Mouse (Mus musculus) lung, postnatal 0 days (tissue): ENCODE data around the gene Nol3. TPM values are rescaled to one million over a fixed set of nuclear protein-coding genes. Genes with fewer than 3 reads are reported as not detected.

Experiments used
- ATAC-seq: fragments of 200-750 bp; cut with Nextera tagmentation; 2 replicates; pipeline ENCODE4 v1.8.0; 2017; ENCODE audit warnings: moderate library complexity
- DNase-seq: peaks from one replicate; pipeline ENCODE4 v3.0.0-alpha.2; 2016; ENCODE audit warnings: low spot score
- H3K27ac ChIP-seq: fragments of 300-500 bp; sonication (generic); 2 replicates; pipeline ENCODE4 v1.5.1; 2014; ENCODE audit warnings: antibody characterized with exemption, mild to moderate bottlenecking, low read length, mixed read lengths
- H3K27me3 ChIP-seq: fragments of 300-500 bp; sonication (generic); replicated peaks from 2 replicates; pipeline ENCODE4 v1.6.1; 2014; ENCODE audit warnings: low read length, mixed read lengths; ENCODE audit not compliant: insufficient read depth
- H3K36me3 ChIP-seq: fragments of 300-500 bp; sonication (generic); 2 replicates; pipeline ENCODE4 v1.6.1; 2014; ENCODE audit warnings: low read length, mixed read lengths; ENCODE audit not compliant: insufficient read depth
- H3K4me1 ChIP-seq: fragments of 300-500 bp; sonication (generic); 2 replicates; pipeline ENCODE4 v1.6.1; 2014; ENCODE audit warnings: antibody characterized with exemption, low read depth, low read length, mixed read lengths; ENCODE audit not compliant: insufficient read depth
- H3K4me2 ChIP-seq: fragments of 300-500 bp; sonication (generic); replicated peaks from 2 replicates; pipeline ENCODE4 v1.6.1; 2014; ENCODE audit warnings: low read depth, mild to moderate bottlenecking, low read length, moderate library complexity, mixed read lengths
- H3K4me3 ChIP-seq: fragments of 300-500 bp; sonication (generic); 2 replicates; pipeline ENCODE4 v1.5.1; 2014; ENCODE audit warnings: low read depth, low read length
- H3K9ac ChIP-seq: fragments of 300-500 bp; sonication (generic); replicated peaks from 2 replicates; pipeline ENCODE4 v1.6.1; 2014; ENCODE audit warnings: low read depth, mild to moderate bottlenecking
- H3K9me3 ChIP-seq: fragments of 300-500 bp; sonication (generic); 2 replicates; pipeline ENCODE4 v1.6.1; 2016; ENCODE audit warnings: low read length, mixed read lengths
- CTCF ChIP-seq: IDR thresholded peaks from 2 replicates; pipeline ENCODE4 v1.5.1; 2016; ENCODE audit warnings: antibody characterized with exemption, mild to moderate bottlenecking
- EP300 ChIP-seq: IDR thresholded peaks from 2 replicates; pipeline ENCODE4 v1.6.1; 2016; ENCODE audit warnings: antibody characterized with exemption, mild to moderate bottlenecking, control low read depth
- WGBS: fragments of 180-500 bp; shearing (Covaris S2); extraction: QIAGEN DNeasy Blood & Tissue Kit; methylation state at CpG from one replicate; pipeline ENCODE4 v1.1.7; 2014; 5-methylcytosine and 5-hydroxymethylcytosine counted together
- polyA plus RNA-seq: library from polyadenylated mRNA; unstranded; fragments of >200 nt; fragmentation: Nextera tagmentation; extraction: Ambion mirVana; gene quantifications from 2 replicates; pipeline ENCODE4 v1.2.1, GENCODE M21; 2015

Gene Nol3
- polyA plus RNA-seq, 1 experiment from 2014 or later: 1.3 TPM

DNA sequence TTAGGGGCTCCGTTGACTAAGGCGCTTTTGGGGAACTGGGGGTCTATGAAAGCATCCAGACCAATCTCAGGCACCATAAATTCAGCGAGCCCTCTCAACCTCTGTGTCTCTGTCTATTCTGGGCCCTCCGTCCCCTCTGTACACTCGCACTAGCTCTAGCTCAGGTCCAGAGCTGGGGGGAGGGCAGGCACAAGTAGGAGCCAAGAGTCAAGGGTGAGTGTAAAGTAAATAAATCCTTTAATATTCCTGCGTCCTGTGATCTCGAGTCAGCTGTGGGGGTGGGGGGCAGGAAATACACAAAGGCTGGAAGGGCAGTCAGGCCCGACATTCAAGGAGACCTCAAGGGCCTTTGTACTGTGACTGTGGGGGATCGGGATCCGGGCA lies 6.9 kb upstream of the Nol3 start:
- Histone ChIP-seq H3K9ac (peak overlapping the region; percentile 19; the same call in 1 of the 2 replicates), H3K4me2 (peak overlapping the region; percentile 86), H3K36me3 (no peaks in the 10 kb centered on the region), H3K9me3 (no peaks in the 10 kb centered on the region), H3K4me1 (peaks cover 26% of the 10 kb centered on the region), H3K27ac (peak overlapping the region; percentile 79), H3K4me3 (peak overlapping the region; percentile 43), H3K27me3 (peaks cover 46% of the 10 kb centered on the region)
- ATAC-seq (peak; percentile 69), DNase-seq (peak; percentile 77)
- TF ChIP-seq EP300: 0 out of 2 replicates have a peak, but pooled peaks have one; percentile 30
- TF ChIP-seq CTCF: no peak
- 7% methylated on average over 10 of the region's 10 CpGs for WGBS

DNA sequence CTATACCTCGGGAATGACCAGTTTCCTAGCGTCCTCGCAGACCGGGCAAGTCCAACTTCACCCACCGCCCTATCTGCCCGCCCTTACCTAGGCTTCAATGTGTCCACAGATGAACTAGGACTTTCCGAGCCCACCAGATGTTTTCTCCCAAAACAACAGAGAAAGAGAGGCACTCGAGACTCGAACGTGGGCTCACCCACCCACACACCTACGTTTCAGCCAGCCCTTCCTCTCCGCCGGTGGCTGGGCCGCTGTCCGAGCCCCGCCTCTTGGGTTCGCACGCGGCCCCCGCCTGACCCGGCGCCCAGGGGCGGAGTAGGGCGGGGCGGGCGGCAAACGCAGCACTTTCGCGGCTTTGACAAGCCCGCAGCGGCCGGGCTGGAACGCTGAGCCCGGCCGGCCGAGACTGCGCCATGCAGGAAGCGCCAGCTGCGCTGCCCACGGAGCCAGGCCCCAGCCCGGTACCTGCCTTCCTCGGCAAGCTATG lies 6.4 kb upstream of the Nol3 start, which contains the start of gene Hsf4:
Hsf4 (plus strand) TSS at position 341 of the 487 bp plus-strand sequence.
- peak; percentile 72 for DNase-seq
- Histone ChIP-seq H3K9me3 (no peaks in the 10 kb centered on the region), H3K36me3 (no peaks in the 10 kb centered on the region), H3K27ac (peak within 1 kb of the TSS; percentile 79), H3K27me3 (peaks cover 47% of the 10 kb centered on the region), H3K9ac (peak within 1 kb of the TSS; percentile 19), H3K4me2 (peak within 1 kb of the TSS; percentile 86), H3K4me3 (peak within 1 kb of the TSS; percentile 43), H3K4me1 (peaks cover 25% of the 10 kb centered on the region)
- peak; percentile 76 for ATAC-seq
- WGBS: under 1% methylated on average over 41 of the region's 42 CpGs
- TF ChIP-seq EP300: no peak

GRCm38 (mm10) chr8:105270101-105270915 lies 5.6 kb upstream of the Nol3 start:
- WGBS: 10% methylated on average over 39 of the region's 39 CpGs
- H3K4me3 ChIP-seq: peak overlapping the region; percentile 43
- TF ChIP-seq CTCF (no peak), EP300 (no peak)
- H3K9ac ChIP-seq: peak overlapping the region; percentile 19; the same call in 1 of the 2 replicates
- no peak for ATAC-seq
- peaks cover 53% of the 10 kb centered on the region for H3K27me3 ChIP-seq
- H3K36me3 ChIP-seq: no peaks in the 10 kb centered on the region
- peak overlapping the region; percentile 86 for H3K4me2 ChIP-seq
- peaks cover 17% of the 10 kb centered on the region for H3K4me1 ChIP-seq
- peak overlapping the region; percentile 79; the same call in 1 of the 2 replicates for H3K27ac ChIP-seq
- DNase-seq: no peak
- H3K9me3 ChIP-seq: no peaks in the 10 kb centered on the region

- H3K27ac ChIP-seq: no peak overlapping the region
- ATAC-seq (no peak), DNase-seq (no peak)
- no peaks in the 10 kb centered on the region for H3K9me3 ChIP-seq
- peaks cover 53% of the 10 kb centered on the region for H3K27me3 ChIP-seq
- 20% methylated on average over 9 of the region's 11 CpGs for whole genome bisulfite sequencing
- H3K4me3 ChIP-seq: no peak overlapping the region
- no peaks in the 10 kb centered on the region for H3K36me3 ChIP-seq
- no peak overlapping the region for H3K4me2 ChIP-seq
- H3K9ac ChIP-seq: no peak overlapping the region
- TF ChIP-seq EP300 (no peak), CTCF (peak; percentile 11; the same call in 1 of the 2 replicates)
- peaks cover 17% of the 10 kb centered on the region for H3K4me1 ChIP-seq
Observed at GRCm38 (mm10) chr8:105270916-105271186, 5.1 kb upstream of the Nol3 start.

DNA sequence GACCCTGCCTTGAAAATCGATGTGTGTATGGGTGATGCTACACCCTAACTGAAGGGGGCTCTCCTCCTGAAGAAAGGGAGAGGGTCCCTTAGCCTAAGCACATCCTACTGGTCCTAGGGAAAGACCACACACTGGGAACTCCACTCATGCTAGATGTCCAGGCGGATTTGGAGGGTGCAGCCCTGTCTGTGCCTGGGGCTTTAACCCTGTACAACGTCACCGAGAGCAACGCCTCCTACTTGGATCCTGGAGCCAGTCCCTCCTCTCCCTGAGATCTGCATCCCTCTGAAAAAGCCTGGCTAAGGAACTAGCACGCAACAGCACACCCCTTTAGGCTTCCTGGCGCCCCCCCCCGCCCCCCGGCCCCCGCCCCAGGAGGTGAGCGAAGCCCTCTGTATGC lies 553 bp upstream of the Nol3 start:
- peaks cover 42% of the 10 kb centered on the region for H3K27me3 ChIP-seq
- H3K9ac ChIP-seq: no peak overlapping the region
- H3K27ac ChIP-seq: no peak overlapping the region

DNA sequence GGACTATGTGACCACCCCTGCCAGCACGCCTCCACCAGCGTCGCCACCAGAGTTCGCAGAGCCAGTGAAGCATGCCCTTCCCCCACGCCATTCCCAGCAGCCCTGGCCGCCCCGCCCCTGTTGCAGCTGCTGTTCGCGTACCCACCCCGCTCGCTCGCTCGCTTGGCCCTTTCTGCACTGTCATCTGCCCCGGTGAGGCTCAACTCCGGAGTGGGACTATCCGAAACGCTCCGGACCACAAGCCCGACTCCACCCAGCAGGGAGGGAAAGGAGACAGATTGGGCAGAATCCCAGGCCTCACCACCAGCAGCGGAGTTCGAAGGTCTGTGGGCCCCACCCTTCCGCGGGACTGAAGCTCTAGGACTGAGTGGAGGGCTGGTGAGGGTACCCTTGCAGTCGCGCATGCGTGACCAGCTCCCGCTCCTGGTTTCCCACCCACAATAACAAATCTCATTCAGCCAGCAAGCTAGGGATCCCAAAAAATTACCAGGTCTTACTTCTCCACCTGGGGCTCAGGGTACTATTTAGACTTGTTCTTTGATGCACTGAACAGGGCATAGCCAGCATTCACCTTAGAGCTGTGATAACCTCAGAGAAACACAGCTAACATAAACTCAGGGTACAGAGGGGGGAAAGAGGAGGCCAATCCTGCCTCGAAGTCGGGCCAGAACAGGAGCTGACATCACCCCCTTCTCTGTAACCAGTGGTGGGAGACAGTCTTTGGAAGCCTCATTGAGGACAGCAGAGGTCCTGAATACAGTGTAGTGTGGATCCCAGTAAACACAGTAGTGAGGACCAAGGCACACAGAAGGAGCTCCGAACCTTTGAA lies 566 bp downstream of the Nol3 start:
- H3K27ac ChIP-seq: no peak overlapping the region
- H3K9ac ChIP-seq: 0 out of 2 replicates have a peak overlapping the region, but pooled peaks have one; percentile 12
- H3K4me3 ChIP-seq: peak overlapping the region; percentile 35
- H3K4me2 ChIP-seq: peak overlapping the region; percentile 67
- H3K9me3 ChIP-seq: no peaks in the 10 kb centered on the region
- peak; percentile 69 for DNase-seq
- H3K4me1 ChIP-seq: no peaks in the 10 kb centered on the region; the same call in none of the 2 replicates
- no peaks in the 10 kb centered on the region for H3K36me3 ChIP-seq
- TF ChIP-seq CTCF (0 out of 2 replicates have a peak, but pooled peaks have one; percentile 5), EP300 (no peak)
- WGBS: 4% methylated on average over 30 of the region's 30 CpGs
- H3K27me3 ChIP-seq: peaks cover 31% of the 10 kb centered on the region
- peak; percentile 46 for ATAC-seq

More for the DNA sequence above, 553 bp upstream of the Nol3 start:
- H3K36me3 ChIP-seq: no peaks in the 10 kb centered on the region
- WGBS: 13% methylated on average over 11 of the region's 11 CpGs
- no peak for DNase-seq
- no peak for ATAC-seq
- peak overlapping the region; percentile 67; the same call in 1 of the 2 replicates for H3K4me2 ChIP-seq
- no peak overlapping the region for H3K4me3 ChIP-seq
- H3K4me1 ChIP-seq: no peaks in the 10 kb centered on the region; the same call in none of the 2 replicates
- H3K9me3 ChIP-seq: no peaks in the 10 kb centered on the region
- TF ChIP-seq CTCF (no peak), EP300 (no peak)
